Mouse (Mus musculus) cerebellum, adult (tissue): ENCODE measurements around the gene Uvssa.
"Not testable (repeated sequence)": the region's sequence is repeated elsewhere in the genome, so short reads cannot be mapped to it uniquely, and the experiment has no call there.

Experiments
- ATAC-seq: cut with Nextera tagmentation; 2 replicates; pipeline ENCODE4 v1.9.2; 2017; ENCODE audit warnings: mild to moderate bottlenecking, moderate library complexity, mixed read lengths; ENCODE audit not compliant: insufficient number of reproducible peaks, low FRiP score, low TSS enrichment

Gene Uvssa

GRCm38 (mm10) chr5:33378302-33378854, at the start of gene Uvssa:
TSS of gene Uvssa (plus strand) at chr5:33378549.
- ATAC-seq, result peak; percentile 99

GRCm38 (mm10) chr5:33334381-33335272, 43.7 kb upstream of the Uvssa start:
- ATAC-seq, result no peak

DNA sequence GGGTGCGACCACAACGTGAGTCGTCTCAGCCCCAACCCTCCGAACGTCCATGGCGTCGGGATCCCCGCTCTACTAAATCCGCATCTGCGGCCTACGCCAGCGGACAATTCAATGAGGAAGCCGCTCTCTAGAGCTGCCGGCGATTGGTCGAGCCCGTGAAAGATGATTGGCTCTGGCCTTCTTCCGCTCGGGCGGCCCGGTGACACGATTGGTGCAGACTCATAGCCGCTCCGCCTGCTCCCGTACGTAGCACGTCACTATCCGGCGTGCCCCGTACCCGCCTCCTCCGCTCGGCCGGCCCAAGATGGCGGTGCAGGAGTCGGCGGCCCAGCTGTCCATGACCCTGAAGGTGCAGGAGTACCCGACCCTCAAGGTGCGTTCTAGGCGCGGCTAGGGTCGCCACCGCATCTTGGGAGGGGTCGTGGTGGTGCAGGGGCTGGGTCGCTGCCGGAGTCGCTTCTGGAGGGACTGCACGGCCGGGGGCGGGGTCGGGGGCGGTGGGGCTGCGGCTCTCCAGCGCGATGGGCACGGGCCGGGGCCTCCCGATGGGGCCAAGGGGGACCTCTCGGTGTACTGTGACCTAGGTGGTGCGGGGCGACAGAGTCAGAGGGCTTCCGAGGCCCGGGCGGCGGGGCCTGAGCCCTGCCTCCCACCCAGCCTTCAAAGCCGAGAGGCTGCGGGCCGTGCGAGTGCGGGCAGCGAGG, 42.9 kb upstream of the Uvssa start, which contains the start of gene Maea:
Maea (plus strand) TSS at position 237 of the 704 bp plus-strand sequence.
- peak; percentile 100 for ATAC-seq

DNA sequence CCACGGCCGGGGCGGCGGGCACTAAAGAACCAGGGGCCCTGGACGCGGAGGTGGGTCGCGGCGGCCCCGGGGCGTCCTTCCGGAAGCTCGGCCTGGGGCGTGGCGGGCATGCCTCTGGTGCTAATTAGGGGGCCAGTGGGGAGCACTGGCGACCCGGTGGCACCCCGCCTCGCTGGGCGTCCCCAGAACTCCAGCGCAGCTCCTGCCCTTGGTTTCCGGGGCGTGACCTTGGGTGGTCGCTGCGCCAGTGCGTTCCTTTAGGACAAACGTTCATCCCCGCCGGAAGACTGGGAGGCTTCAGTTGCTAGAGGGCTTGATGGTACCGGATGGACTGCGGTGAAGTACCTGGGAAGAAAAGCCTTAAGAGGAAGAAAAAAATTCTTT, 42.4 kb upstream of the Uvssa start:
- ATAC-seq, result no peak; the same call in 1 of the 2 replicates

DNA sequence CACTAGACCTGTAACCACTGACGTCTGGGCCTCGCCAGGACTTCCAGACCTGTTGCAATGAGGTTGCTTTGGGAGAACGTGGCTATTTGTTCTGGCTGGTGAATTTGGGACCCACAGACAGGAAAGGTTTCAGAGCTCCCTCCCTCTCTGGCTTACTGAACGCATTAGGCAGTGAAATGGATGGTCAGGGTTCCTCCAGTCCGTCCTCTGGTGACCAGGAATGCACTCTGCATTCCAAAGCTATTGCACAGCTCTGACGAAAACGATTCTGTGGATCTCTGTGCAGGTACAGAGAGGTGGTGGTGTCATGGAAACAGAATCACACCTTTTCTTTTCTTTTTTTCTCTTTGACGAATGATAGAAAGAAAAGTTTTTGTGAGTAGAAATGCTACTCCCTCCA, 41.1 kb upstream of the Uvssa start:
- no peak for ATAC-seq

DNA sequence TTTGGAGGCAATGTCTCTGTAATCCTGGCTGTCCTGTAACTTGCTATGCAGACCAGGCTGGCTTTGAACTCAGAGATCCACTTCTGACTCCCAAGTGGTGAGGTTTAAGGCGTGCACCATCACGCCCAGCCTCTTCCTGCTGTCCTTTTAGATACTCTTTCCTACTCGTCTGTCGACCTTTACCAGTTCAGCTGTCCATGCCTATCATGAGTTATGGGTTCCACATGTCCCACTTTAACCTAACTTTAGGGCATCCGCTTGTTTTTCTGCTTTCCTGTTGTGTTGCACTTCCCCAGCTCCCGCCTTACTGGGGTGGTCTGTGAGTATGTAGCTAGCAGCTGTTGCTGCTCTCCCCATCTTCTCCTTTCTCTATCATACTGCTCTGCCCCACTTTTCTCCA, 37.2 kb upstream of the Uvssa start:
- no peak for ATAC-seq

- ATAC-seq, result not testable (repeated sequence)
Observed at GRCm38 (mm10) chr5:33342248-33342647, 36.1 kb upstream of the Uvssa start.

DNA sequence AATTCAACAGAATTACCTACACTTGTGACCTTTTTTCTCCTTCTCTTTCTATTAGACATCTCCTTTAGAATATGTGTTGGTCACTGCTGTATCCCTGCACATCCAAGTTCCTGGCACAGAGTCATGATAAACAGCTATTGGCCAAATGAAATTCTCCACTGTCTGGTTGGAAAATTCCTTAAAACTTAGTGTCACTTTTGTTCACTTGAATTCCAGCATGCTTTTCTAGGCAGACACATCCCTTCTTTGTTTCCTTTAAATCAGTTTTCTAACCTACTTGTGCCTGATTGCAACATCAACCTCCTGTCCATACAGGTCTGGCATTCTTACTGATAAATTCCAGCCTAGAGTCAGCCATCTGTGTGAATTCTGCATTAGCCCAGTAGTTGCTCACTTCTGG, 35.5 kb upstream of the Uvssa start:
- no peak for ATAC-seq

DNA sequence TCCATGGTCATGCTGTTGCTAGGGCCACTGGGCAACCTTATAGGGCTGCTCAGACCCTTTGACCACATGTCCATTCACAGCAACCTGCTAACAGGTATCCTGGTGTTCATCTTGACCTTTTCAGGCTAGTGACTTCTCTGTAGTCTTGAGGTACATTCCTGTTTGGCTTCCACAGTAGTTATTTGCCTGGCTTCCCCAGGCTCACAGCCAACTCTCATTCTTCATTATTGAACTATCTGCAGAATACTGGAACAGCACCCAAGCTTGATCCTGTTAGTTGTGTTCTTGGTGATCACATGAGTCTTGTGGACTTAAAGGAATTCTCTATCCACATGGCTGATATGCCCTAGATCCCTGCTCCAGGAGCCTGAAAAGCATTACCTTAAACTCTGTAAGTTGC, 34.8 kb upstream of the Uvssa start:
- no peak for ATAC-seq

DNA sequence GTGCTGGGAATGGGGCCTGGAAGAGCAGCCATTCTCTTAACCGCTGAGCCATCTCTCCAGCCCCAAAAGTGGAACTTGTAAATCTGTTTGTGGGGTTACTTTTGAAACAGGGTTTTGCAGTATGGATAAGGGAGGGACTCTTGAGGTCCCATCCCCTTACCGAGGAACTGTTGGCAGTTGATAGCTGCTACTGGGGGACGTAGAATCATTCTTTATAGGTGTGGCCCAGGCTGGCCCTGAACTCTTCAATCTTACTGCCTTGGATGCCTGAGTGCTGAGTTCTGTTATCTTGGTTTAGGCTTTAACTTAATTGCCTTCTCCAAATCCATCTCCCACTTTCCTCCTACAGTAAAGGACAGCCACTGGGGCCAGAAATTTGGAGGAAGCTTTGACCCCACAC, 34.3 kb upstream of the Uvssa start:
- no peak for ATAC-seq

DNA sequence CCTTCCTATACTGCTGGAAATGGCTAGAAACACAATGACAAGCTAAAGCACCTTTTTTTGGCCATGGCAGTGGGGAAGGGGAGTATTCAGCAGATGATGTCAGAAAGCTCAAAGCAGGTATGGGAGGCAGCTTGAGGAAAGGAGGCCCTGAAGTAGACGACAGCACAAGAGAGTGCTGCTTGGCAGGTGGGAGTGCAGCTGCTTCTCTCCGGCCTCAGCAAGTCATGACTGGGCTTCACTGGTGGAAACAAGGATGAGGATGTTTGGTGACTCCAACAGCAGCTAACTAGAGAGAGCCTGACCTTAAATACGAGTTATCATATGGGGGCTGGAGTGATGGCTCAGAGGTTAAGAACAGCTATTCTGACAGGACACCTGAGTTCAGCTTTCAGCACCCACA, 30.7 kb upstream of the Uvssa start:
- no peak for ATAC-seq

DNA sequence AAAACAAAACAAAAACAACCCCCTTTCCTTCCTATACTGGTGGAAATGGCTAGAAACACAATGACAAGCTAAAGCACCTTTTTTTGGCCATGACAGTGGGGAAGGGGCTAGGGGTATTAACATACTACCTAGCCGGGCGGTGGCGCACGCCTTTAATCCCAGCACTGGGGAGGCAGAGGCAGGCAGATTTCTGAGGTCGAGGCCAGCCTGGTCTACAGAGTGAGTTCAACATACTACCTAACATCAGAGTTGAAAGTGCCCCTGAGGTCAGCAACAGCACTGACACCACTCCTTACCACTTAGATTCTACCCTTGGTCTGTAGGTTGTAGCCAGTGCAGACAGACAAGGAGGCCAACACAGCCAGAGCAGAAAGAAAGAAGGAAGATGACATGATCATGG, 29.1 kb upstream of the Uvssa start:
- no peak for ATAC-seq

DNA sequence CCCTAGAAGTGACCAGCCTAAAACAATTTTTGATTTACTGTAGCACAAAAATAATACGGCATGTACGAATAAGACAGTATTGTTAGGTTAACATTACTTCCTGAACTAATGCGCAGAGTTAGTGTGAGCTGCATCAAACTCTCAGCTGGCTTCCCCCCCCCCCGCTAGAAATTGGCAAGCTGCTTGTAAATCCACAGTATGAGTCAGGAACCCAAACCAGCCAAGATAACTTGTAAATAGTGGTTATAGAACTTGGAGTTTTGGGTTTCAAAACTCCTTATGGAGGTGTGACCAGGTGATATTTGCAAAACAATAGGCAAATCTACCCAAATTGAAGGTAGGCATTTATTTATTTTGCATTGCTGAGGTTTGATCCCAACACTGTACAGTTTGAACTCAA, 28.6 kb upstream of the Uvssa start:
- ATAC-seq, result no peak

DNA sequence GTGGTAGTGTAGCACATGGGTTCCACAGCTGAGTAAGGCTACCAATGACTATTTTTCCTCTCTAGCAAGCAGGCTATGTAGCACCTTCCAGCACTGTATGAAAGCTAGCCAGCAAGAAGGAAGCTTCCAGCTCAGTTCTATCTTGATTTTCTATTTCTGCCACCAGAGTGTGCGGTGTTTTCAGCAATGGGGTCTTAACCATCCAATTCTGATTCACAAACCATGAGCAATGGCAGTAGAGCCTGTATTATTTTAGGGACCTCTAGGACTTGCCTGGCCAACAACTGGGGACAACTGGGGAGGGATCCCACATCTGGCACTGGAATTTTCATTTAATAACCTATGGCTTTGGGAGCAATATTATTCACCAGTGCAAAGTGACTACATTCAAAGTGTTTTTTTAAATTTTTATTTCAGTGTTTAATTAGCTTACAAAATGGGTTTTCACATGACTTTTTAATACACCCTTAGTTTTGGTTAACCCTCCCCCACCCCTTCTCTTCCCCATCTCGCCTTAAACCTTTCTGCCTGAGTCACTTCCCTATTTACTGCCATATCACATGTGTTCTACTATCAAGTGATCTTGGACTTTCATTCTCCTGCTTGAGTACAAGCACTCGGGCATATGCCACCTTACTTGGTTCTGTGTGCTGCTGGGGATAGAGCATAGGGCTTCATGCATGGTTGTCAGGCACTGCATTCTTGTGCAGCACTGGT, 26.6 kb upstream of the Uvssa start:
- no peak for ATAC-seq

GRCm38 (mm10) chr5:33352273-33352645, 26.1 kb upstream of the Uvssa start:
- ATAC-seq, result no peak

GRCm38 (mm10) chr5:33353011-33353410, 25.3 kb upstream of the Uvssa start:
- no peak for ATAC-seq

GRCm38 (mm10) chr5:33357494-33357893, 20.9 kb upstream of the Uvssa start:
- no peak for ATAC-seq

- no peak for ATAC-seq
Observed at GRCm38 (mm10) chr5:33358467-33358866, 19.9 kb upstream of the Uvssa start.

DNA sequence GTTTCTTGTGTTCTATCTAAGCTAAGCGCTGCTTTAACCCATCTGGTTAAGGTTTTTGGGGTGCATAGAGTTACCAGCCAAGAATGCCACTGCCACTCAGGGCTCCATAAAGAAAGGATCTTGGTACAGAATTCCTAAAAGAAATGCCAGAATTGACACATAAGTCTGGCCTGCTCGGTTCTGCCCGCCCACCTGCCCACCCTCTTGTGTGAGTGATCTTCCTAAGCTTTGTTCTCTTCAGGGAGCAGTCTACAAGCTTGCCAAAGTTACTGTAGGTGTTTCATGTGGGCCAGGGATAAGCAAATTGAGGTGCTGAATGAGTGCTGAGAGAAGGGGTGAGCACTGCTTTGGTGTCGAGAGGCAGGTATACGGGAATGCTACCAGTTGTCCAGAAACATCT, 15.1 kb upstream of the Uvssa start:
- no peak for ATAC-seq

DNA sequence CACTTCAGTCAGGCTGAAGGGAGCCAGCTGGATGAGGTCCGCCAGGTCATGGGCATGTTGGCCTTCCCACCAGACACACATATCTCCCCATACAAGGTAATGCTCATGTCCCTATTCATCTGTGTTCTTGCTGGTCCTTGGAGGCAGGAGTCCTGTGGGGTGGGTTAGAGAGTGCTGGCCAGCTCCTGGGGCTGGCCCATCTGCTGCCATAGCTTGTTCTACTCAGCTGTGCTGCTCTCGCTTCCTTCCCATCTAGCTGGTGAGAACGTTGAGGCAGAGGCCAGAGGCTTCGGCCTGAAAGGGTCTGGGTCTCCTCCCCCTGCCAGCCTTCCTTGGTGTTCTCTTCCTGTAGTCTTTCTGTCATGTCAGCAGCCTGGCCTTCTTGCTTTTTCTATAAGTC, 9.7 kb upstream of the Uvssa start:
- ATAC-seq, result no peak

GRCm38 (mm10) chr5:33371137-33371536, 7.2 kb upstream of the Uvssa start:
- no peak for ATAC-seq
